Mouse (Mus musculus) macrophage (primary cell): ENCODE data around the gene Colca2. TPM values are rescaled to one million over a fixed set of nuclear protein-coding genes. Genes with fewer than 3 reads are reported as not detected.

Experiments used
- H3K27ac ChIP-seq: fragments of 350-480 bp; formaldehyde crosslinking; 2 replicates; pipeline ENCODE4 v1.9.0; 2021
- H3K36me3 ChIP-seq: fragments of 350-480 bp; formaldehyde crosslinking; 2 replicates; pipeline ENCODE4 v1.9.0; 2021; ENCODE audit errors: inconsistent target
- H3K4me3 ChIP-seq: fragments of 350-480 bp; formaldehyde crosslinking; 2 replicates; pipeline ENCODE4 v1.9.0; 2021; ENCODE audit errors: inconsistent target
- H3K79me2 ChIP-seq: fragments of 350-480 bp; formaldehyde crosslinking; 2 replicates; pipeline ENCODE4 v1.9.0; 2021; ENCODE audit errors: inconsistent target
- WGBS: methylation state at CpG from one replicate; pipeline ENCODE4 v1.1.7; 2026; ENCODE audit warnings: inconsistent platforms; ENCODE audit not compliant: missing documents; 5-methylcytosine and 5-hydroxymethylcytosine counted together
- polyA plus RNA-seq: library from polyadenylated mRNA; stranded (reverse); fragments of 250-400 nt; gene quantifications from 3 replicates; pipeline ENCODE4 v1.2.4, GENCODE M21; 2018; ENCODE audit warnings: inconsistent platforms

The Colca2 gene
- polyA plus RNA-seq, 1 experiment from 2014 or later = 0.11 TPM

DNA sequence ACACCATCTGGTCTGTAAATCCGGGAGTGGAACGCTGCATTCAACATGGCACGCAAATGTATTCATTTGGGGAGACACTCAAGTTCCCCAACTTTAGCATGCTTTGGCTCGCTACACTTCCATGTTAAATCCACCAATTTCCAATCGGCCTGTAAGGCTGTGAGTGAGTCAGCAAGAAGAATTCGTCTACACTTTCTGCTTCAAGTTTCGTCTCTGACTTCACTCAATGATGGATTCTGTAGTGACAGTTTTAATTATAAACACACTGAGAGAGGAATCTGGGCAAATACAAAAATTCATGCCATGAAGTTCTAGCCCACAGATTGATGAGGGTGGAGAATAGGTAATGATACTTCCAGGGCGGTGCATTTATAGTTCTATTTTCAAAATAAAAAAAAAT lies 15.2 kb upstream of the Colca2 start:
- 92% methylated on average over 8 of the region's 8 CpGs for WGBS
- no peak overlapping the region for H3K4me3 ChIP-seq
- H3K36me3 ChIP-seq = no peaks in the 10 kb centered on the region
- H3K27ac ChIP-seq = no peak overlapping the region
- no peaks in the 10 kb centered on the region for H3K79me2 ChIP-seq

DNA sequence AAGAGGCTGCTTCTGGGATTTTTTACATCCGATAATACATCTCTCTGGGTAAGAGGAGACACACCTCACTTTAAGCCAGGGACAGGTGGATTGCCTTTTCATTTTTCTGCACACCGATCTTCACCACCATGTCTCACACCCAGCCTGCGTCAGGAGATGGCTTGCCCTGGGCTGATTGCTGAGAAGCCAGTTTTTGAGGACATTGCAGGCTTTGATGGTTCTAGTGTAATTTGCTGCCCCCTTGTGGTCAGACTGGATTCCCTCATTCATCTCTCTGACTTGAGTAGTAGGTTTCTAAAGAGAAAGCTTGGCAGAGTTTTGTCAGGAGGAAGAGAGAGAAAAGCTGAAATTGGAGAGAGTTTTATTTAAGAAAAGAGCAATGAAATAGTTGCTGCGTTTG lies 14.3 kb upstream of the Colca2 start:
- H3K79me2 ChIP-seq = no peaks in the 10 kb centered on the region
- 30% methylated on average over 4 of the region's 4 CpGs for WGBS
- H3K4me3 ChIP-seq = no peak overlapping the region
- no peaks in the 10 kb centered on the region for H3K36me3 ChIP-seq
- H3K27ac ChIP-seq = no peak overlapping the region

DNA sequence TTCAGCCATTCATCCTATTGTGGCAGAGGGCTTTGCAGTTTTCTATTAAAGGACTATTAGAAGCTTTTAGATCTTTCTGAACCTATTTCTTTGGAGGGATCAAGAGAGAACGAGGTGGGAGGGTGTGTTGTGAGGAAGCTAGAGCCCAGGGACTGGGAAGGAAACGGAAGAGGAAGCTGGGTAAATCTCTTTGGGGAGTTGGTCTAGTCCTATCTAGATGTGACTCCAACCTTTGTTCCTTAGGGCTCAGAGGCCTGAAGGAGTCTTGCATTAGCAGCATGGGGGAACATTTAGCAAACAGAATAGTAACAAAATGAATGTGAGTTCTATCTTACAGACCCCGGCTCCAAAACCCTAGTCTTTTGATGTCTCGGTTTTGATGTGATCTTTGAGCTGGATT lies 12.6 kb upstream of the Colca2 start:
- Histone ChIP-seq H3K4me3 (no peak overlapping the region), H3K27ac (no peak overlapping the region), H3K36me3 (no peaks in the 10 kb centered on the region), H3K79me2 (no peaks in the 10 kb centered on the region)
- 62% methylated on average over 4 of the region's 4 CpGs for WGBS

DNA sequence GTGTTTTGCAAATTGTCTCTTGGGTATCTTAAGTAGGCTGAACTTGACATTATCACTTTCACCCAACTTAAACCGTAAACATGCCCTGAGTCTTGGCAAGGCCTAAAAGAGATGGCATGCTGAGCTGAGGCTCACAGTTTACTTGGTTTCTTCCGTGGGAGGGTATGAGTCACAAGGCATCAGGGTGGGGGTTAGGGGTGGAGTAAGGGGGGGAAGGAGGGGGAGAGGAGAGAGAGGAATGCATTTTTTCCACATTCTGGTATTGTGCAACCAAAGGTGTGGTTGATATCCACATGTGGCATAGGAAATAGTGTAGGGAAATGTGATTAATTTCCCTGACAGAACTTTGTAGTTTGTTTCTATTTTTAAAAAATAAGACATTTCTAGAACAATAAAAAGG lies 7.7 kb upstream of the Colca2 start:
- Histone ChIP-seq H3K4me3 (no peak overlapping the region), H3K27ac (no peak overlapping the region), H3K36me3 (no peaks in the 10 kb centered on the region), H3K79me2 (no peaks in the 10 kb centered on the region)
- 38% methylated on average over 2 of the region's 2 CpGs for WGBS

DNA sequence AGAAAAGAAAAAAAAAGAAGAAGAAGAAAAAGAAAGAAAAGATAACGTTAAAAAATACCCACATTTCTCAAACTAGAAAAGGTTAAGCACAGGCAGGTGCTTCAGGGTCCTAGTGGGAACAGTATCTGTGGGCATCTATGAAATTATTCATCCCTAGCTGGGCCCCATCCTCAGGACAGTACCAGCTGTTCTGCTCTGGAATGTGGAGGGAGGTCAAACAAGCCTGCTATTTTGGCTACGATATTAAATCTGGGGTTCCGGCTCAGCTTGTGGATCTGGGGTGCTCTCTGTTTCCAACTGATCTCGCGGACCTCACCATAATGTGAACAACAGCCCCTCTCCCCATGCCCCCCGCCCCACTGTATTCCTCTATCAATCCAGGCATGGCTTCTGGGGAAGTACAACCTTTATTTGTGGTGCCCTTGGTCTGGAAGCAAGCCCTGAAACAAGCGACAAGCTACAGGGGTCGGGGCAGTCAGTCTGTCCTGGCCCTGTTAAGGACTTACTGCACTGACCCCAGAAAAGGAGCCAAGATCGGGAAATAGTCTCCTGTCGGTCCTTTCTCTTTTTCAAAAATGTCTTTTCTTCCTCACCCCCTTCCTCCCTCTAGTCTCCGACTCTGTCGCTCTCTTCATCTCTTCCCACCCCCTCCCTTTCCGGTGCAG lies 403 bp downstream of the Colca2 start:
- 38% methylated on average over 13 of the region's 13 CpGs for WGBS
- Histone ChIP-seq H3K27ac (no peak overlapping the region), H3K4me3 (no peak overlapping the region), H3K36me3 (no peaks in the 10 kb centered on the region), H3K79me2 (no peaks in the 10 kb centered on the region)

DNA sequence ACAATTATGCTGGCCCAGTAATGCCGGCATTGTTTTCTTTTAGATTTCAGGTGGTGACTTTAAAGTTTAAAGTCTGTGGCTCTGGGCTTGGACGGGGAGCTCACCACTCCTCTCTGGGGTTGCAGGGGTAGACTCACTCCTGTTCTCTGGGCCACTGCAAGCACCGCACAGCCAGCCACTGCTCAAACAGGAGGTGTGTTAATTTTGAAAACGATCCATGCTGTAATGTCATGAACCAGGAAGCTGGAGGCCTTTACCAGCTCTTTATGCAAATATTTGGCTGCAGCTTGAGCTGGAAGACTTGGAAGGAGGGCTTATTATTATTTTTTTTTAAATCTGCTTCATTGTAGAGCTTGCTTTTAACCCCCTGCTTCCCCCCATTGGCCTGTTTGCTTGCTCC lies 3.7 kb downstream of the Colca2 start:
- WGBS = 50% methylated on average over 4 of the region's 4 CpGs
- no peaks in the 10 kb centered on the region for H3K36me3 ChIP-seq
- no peaks in the 10 kb centered on the region for H3K79me2 ChIP-seq
- no peak overlapping the region for H3K27ac ChIP-seq
- no peak overlapping the region for H3K4me3 ChIP-seq

DNA sequence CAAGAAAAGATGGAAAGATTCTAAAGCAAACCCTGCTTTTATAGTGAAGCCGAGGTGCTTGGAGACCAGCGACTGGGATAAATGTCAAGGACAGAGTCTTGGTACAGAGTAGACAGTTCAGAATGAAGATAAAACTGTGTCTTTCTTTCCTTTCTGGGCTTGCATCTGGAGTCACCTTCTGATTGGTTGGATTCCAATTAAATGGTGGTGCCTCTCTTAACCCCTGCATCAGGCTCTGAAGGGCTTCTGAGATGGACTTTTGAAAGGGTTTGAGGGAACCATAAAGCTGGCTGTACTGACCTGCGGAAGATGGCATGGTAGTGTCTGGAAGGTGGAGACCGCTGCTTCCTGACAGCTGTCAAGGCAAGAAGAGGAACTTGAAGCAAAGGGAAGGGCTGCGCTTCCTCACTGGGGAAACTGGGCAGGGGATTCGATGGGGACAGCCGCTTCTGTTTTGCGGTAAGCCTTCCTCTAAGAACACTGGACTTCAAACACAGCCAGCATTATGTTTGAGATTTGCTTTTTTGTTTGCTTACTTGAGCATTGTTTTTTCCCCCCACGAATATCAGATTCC lies 4.7 kb downstream of the Colca2 start:
- Histone ChIP-seq H3K79me2 (no peaks in the 10 kb centered on the region), H3K4me3 (no peak overlapping the region), H3K36me3 (no peaks in the 10 kb centered on the region), H3K27ac (no peak overlapping the region)
- 29% methylated on average over 9 of the region's 9 CpGs for WGBS

DNA sequence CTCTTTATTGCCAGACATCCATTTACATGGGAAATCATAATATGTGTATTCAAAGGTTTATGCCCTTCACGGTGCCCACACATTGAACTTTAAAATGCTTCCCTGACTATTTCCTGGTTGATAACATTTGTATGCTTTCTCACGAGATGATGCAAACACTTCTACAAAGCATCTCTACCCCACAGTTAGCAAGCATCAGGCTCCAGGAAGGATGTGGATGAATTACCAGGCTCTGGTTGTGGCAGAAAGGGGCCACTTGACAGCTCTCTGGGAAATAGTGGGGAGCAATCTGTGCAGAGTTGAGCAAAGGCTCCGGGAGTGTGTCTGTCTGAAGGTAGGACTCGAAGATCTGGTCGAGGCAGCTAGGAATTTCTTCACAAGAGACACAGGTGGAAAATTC lies 6.3 kb downstream of the Colca2 start:
- H3K4me3 ChIP-seq = no peak overlapping the region
- no peak overlapping the region for H3K27ac ChIP-seq
- H3K79me2 ChIP-seq = no peaks in the 10 kb centered on the region
- WGBS = 66% methylated on average over 5 of the region's 5 CpGs
- H3K36me3 ChIP-seq = no peaks in the 10 kb centered on the region

DNA sequence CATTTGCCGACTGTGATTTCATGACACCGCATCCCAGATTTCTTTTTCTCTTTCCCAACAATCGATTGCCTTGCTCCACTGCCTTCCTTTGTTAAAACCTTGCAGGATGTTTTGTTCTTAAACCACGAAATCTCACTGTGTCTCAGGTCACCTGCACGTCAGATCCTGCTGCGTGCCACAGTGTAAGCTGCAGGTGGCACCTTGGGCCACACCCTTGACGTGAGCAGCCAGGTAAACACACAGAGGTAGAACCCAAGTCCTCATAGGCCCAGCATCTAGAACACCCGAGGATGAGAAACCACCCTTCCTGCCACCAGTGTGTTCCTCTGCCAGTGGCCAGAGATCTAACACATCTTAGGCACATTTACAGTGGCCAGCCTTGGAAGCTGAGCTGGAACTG lies 7.3 kb downstream of the Colca2 start:
- H3K27ac ChIP-seq = no peak overlapping the region
- WGBS = 94% methylated on average over 8 of the region's 8 CpGs
- H3K79me2 ChIP-seq = no peaks in the 10 kb centered on the region
- no peak overlapping the region for H3K4me3 ChIP-seq
- no peaks in the 10 kb centered on the region for H3K36me3 ChIP-seq

DNA sequence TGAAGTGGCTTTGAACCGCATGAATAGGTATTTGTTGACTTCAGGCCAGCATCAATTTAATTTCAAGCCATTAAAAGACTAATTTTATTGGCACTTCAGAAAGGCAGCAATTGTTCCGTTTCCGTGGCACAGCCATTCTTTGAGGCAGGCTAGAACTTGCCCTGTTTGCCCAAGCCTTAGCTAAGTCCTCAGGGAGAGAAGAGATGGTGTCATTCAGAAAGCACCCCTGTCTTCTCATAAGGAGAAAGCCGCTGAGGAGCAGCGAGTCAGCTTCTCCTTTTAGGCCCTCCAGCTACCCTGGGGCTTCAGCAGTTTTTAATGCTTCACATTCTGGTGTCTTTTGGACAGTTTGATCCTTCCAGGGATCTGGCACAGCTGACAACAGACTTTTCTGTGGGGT lies 9.5 kb downstream of the Colca2 start:
- H3K4me3 ChIP-seq = no peak overlapping the region
- 84% methylated on average over 5 of the region's 5 CpGs for WGBS

DNA sequence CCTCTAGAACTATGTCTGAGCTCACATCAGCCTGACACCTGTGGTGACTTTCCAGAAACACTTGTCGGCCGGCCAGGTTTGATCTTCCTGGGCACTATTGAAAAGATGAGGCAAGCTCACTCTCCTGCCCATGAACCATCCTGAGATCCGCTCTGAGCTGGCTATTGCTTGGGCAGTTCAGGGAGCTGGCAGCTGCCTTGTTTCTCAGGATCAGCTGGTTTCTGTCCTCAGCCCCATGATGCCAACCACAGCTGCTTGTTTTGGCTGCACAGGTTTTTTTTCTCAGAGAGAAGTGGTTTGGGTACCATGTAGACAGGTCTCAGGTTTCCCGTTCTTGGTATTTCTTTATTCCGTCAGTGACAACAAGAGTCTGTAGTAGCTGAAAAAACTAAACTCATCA lies 19.9 kb downstream of the Colca2 start:
- no peaks in the 10 kb centered on the region for H3K36me3 ChIP-seq
- no peaks in the 10 kb centered on the region for H3K79me2 ChIP-seq
- H3K4me3 ChIP-seq = no peak overlapping the region
- WGBS = 92% methylated on average over 5 of the region's 5 CpGs
- H3K27ac ChIP-seq = no peak overlapping the region

More for the DNA sequence above, 9.5 kb downstream of the Colca2 start:
- no peak overlapping the region for H3K27ac ChIP-seq
- H3K79me2 ChIP-seq = no peaks in the 10 kb centered on the region
- H3K36me3 ChIP-seq = no peaks in the 10 kb centered on the region

DNA sequence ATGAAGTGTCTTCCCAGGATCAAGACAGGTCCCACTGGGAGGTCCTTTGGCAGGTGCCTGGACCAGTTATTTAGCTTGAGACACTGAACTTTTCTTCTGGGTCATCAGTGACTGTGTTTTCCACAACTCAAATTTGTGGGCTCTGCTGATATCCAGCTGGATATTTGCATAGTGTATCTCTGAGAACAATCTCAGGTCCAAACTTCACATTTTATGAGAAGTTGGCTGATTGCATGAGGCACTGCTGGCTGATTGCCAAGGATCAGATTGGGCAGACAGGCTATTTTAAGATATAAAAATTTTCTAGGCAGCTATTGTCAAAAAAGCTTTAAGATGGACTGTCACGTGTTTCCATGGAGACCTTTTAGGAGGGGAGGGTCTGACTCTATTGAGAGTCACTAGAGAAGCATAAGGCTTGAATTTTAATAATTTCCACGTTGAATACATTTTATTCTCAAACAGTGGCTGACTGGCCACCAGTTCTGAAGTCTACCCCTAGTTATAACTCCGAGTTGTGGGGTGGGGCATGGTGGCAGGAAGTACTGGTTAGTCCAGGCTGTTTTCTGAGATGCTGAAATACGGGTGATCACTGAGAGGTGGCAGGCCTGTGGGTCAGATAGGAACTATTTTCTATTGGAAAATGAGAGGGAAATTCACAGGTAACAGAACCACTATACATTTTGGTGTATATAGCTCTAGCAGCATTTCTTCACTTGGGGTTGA lies 21.4 kb downstream of the Colca2 start:
- 77% methylated on average over 4 of the region's 4 CpGs for whole genome bisulfite sequencing
- H3K79me2 ChIP-seq = no peaks in the 10 kb centered on the region
- H3K36me3 ChIP-seq = no peaks in the 10 kb centered on the region
- no peak overlapping the region for H3K27ac ChIP-seq
- no peak overlapping the region for H3K4me3 ChIP-seq

DNA sequence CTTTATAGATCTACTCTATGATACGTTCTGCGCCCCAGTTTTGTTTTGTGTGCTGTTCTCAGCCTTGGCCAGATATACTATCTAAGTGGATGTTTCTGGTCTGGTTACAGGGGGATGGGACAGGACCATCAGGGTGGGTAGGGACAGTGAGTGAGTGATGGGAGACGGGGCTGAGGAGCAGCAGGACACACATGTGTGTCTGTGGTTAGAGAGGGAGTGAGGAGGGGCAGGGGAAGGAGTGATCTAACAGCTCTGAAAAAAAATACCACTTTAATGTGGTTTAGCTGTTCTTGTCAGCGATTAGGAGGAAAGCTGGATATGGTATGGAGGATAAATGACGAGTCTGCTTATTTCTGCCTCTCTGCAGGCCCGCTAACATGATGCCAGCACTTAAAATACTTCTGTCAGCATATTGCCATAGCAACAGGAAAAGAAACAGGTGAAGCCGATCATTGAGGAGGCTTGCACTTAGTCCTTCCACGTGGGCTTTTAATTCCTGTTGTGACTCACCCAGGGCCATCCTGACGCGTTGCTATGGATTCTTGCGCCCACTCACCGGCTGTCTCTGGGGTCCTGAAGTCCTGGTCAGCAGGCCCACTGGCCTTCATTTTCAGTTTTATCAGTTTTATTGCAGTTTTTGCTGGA lies 39.5 kb downstream of the Colca2 start:
- no peaks in the 10 kb centered on the region for H3K36me3 ChIP-seq
- no peak overlapping the region for H3K4me3 ChIP-seq
- no peak overlapping the region for H3K27ac ChIP-seq
- no peaks in the 10 kb centered on the region for H3K79me2 ChIP-seq
- 41% methylated on average over 12 of the region's 12 CpGs for WGBS

DNA sequence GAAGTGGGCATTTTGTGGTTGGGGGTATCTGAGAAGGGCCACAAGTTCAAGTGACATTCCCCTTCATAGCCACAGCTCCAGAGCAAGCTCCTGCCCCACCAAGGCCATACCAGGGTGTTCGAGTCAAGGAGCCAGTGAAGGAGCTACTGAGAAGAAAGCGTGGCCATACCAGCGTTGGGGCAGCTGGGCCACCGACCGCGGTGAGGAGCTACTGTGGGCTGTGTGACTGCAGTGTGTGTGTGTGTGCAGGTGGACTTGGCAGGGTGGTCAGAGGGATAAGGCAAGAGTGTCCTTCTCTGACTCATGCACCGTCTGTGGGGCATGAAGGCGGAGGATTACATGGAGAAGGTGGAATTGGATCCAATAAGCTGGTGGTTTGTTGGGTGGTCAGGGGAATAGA lies 46.2 kb downstream of the Colca2 start:
- no peaks in the 10 kb centered on the region for H3K79me2 ChIP-seq
- no peak overlapping the region for H3K27ac ChIP-seq
- 98% methylated on average over 6 of the region's 8 CpGs for WGBS
- no peak overlapping the region for H3K4me3 ChIP-seq
- no peaks in the 10 kb centered on the region for H3K36me3 ChIP-seq
